Mouse (Mus musculus) intestine, postnatal 0 days (tissue): ENCODE measurements at regions not wholly inside any gene's neighbourhood (a gene's known extent, or its start where the extent isn't known, plus 50 kb on each side); places are given as distances from the start of the nearest gene placed in this dataset.

ENCODE experiments used
- ATAC-seq: fragments of 200-750 bp; cut with Nextera tagmentation; 2 replicates; pipeline ENCODE4 v1.8.0; 2017; ENCODE audit warnings: mild to moderate bottlenecking, moderate TSS enrichment, moderate library complexity
- H3K27ac ChIP-seq: fragments of 300-500 bp; sonication (generic); 2 replicates; pipeline ENCODE4 v1.5.1; 2014; ENCODE audit warnings: mild to moderate bottlenecking, low read depth, low read length, moderate library complexity
- H3K27me3 ChIP-seq: fragments of 300-500 bp; sonication (generic); replicated peaks from 2 replicates; pipeline ENCODE4 v1.6.1; 2014; ENCODE audit warnings: low read length, mixed read lengths; ENCODE audit not compliant: control insufficient read depth, insufficient read depth
- H3K36me3 ChIP-seq: fragments of 300-500 bp; sonication (generic); 2 replicates; pipeline ENCODE4 v1.6.1; 2014; ENCODE audit warnings: mild to moderate bottlenecking, moderate library complexity; ENCODE audit not compliant: control insufficient read depth, insufficient read depth
- H3K4me1 ChIP-seq: fragments of 300-500 bp; sonication (generic); replicated peaks from 2 replicates; pipeline ENCODE4 v1.6.1; 2014; ENCODE audit warnings: antibody characterized with exemption, low read length, mixed read lengths; ENCODE audit not compliant: control insufficient read depth, insufficient read depth
- H3K4me2 ChIP-seq: fragments of 300-500 bp; sonication (generic); replicated peaks from 2 replicates; pipeline ENCODE4 v1.6.1; 2014; ENCODE audit warnings: low read depth, mild to moderate bottlenecking, moderate library complexity
- H3K4me3 ChIP-seq: fragments of 300-500 bp; sonication (generic); 2 replicates; pipeline ENCODE4 v1.5.1; 2014; ENCODE audit warnings: low read depth, low read length
- H3K9ac ChIP-seq: fragments of 300-500 bp; sonication (generic); 2 replicates; pipeline ENCODE4 v1.6.1; 2014; ENCODE audit warnings: mild to moderate bottlenecking, low read depth, low read length
- H3K9me3 ChIP-seq: fragments of 300-500 bp; sonication (generic); 2 replicates; pipeline ENCODE4 v1.6.1; 2016; ENCODE audit warnings: mixed run types; ENCODE audit not compliant: control insufficient read depth
- CTCF ChIP-seq: sonication (generic); IDR thresholded peaks from 2 replicates; pipeline ENCODE4 v1.5.1; 2016; ENCODE audit warnings: low read depth, mild to moderate bottlenecking, control low read depth, antibody characterized with exemption, moderate library complexity
- WGBS: fragments of 180-500 bp; shearing (Covaris S2); extraction: QIAGEN DNeasy Blood & Tissue Kit; methylation state at CpG from one replicate; pipeline ENCODE4 v1.1.7; 2014; 5-methylcytosine and 5-hydroxymethylcytosine counted together

DNA sequence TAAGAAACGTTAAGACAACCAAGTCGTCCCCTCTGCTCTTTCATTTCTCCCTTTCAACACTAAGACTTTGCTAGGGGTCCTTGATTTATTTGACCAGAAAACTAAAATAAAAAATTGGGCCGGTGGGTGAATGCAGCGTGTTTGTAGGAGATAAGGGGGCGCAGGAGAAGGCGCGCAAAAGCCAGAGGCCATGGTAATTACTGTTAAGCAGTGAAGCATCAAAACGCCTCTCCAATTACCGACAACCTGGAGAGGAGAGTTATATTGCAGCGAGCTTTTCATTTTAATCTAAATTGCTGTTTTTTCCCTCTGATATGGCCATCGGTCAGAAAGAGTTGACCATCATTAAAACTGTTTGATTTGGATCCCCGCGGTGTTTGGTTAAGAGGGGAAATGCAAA lies 168.9 kb downstream of the Foxa2 start:
- H3K4me1 ChIP-seq, result no peaks in the 10 kb centered on the region
- WGBS, result 33% methylated on average over 13 of the region's 13 CpGs
- H3K27ac ChIP-seq, result no peak overlapping the region
- H3K4me2 ChIP-seq, result no peak overlapping the region
- no peak overlapping the region for H3K9ac ChIP-seq
- TF ChIP-seq CTCF, result no peak
- no peak for ATAC-seq
- no peaks in the 10 kb centered on the region for H3K36me3 ChIP-seq
- H3K27me3 ChIP-seq, result peaks cover 4% of the 10 kb centered on the region; the same call in 1 of the 2 replicates
- H3K9me3 ChIP-seq, result no peaks in the 10 kb centered on the region
- H3K4me3 ChIP-seq, result no peak overlapping the region

DNA sequence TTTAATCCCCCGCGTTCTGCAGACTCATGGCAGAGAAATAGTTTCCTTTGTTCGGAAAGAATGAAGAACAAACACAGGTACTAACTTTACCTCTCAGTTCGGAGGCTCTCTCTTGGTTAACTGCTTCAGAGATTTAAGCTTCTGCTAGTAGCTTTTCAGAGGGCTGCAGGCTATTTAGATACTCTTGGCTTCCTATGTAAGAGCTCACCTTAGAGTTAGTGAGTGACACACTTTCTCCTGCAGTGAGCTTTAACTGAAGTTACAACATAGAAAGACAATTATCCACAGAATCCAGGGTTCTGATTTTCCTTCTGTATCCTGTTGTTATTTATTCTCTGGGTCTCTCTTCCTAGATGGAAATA lies 169.2 kb downstream of the Foxa2 start:
- Histone ChIP-seq H3K27ac (no peak overlapping the region), H3K4me2 (peak overlapping the region; percentile 65), H3K27me3 (peaks cover 4% of the 10 kb centered on the region; the same call in 1 of the 2 replicates), H3K9me3 (no peaks in the 10 kb centered on the region), H3K4me1 (no peaks in the 10 kb centered on the region), H3K4me3 (peak overlapping the region; percentile 38; the same call in 1 of the 2 replicates), H3K36me3 (no peaks in the 10 kb centered on the region), H3K9ac (no peak overlapping the region)
- ATAC-seq, result no peak
- WGBS, result 13% methylated on average over 4 of the region's 4 CpGs
- TF ChIP-seq CTCF, result no peak

DNA sequence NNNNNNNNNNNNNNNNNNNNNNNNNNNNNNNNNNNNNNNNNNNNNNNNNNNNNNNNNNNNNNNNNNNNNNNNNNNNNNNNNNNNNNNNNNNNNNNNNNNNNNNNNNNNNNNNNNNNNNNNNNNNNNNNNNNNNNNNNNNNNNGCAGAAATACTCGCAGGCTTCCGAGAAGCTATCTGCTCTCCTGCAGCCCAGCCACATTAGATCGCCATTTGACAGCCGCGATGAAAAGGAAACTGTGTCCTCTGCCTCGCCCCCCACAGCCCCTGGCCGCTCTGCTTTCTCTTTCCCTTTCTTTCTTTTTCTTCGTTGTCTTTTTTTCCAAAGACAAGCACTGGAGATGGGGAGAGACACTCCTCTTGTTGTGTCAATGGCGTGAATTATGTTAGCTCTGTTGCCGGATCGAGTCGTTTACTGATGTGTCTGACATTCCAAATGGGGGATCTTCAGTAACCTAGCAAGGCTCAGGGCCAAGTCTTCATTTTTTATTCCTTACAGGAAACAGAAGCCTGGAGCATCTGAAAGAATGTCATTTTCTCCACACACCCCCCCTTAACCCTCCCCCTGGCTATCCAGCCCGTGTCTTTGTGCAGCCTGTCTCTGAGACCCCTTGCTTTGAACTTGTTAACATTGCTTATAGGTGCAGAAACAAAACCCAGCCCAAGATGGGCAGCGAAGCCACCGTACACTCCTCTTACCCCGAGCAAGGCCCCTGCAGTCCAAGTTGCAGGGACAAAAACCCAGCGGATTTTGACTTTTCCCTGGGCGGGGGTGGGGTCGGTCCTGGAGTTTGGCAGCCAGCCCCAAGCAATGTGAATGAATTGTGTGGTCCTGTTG lies 169.8 kb downstream of the Foxa2 start:
- ATAC-seq, result no peak
- no peaks in the 10 kb centered on the region for H3K4me1 ChIP-seq
- H3K4me3 ChIP-seq, result peak overlapping the region; percentile 38
- H3K36me3 ChIP-seq, result no peaks in the 10 kb centered on the region
- H3K9ac ChIP-seq, result no peak overlapping the region; the same call in 1 of the 2 replicates
- WGBS, result 3% methylated on average over 19 of the region's 19 CpGs
- peak overlapping the region; percentile 65 for H3K4me2 ChIP-seq
- peaks cover 4% of the 10 kb centered on the region; the same call in 1 of the 2 replicates for H3K27me3 ChIP-seq
- H3K9me3 ChIP-seq, result no peaks in the 10 kb centered on the region
- H3K27ac ChIP-seq, result no peak overlapping the region
- TF ChIP-seq CTCF, result no peak

DNA sequence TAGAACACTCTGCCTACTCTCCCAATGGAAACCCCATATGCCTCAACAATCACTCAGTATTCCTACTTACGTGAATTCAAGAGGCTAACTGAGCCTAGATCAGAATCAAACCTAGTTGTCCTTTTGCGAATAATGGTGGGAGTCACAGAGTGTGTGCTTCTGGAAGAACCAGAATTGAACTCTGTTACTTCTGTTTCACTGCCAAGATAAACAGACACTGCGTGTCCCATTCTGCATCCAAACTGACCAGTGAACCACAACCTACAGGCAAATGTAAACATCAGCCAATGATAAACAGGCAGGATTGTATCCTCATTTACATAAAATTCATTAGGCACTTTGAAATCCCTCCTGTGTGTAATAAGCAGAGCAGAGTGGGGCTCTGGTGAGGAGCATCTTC lies 173.8 kb downstream of the Foxa2 start:
- no peak overlapping the region for H3K4me3 ChIP-seq
- no peak overlapping the region for H3K9ac ChIP-seq
- H3K4me1 ChIP-seq, result no peaks in the 10 kb centered on the region
- H3K36me3 ChIP-seq, result no peaks in the 10 kb centered on the region
- TF ChIP-seq CTCF, result no peak
- no peak overlapping the region for H3K27ac ChIP-seq
- no peaks in the 10 kb centered on the region; the same call in 1 of the 2 replicates for H3K27me3 ChIP-seq
- H3K9me3 ChIP-seq, result no peaks in the 10 kb centered on the region
- WGBS, result 76% methylated on average over 3 of the region's 3 CpGs
- H3K4me2 ChIP-seq, result no peak overlapping the region
- no peak for ATAC-seq

DNA sequence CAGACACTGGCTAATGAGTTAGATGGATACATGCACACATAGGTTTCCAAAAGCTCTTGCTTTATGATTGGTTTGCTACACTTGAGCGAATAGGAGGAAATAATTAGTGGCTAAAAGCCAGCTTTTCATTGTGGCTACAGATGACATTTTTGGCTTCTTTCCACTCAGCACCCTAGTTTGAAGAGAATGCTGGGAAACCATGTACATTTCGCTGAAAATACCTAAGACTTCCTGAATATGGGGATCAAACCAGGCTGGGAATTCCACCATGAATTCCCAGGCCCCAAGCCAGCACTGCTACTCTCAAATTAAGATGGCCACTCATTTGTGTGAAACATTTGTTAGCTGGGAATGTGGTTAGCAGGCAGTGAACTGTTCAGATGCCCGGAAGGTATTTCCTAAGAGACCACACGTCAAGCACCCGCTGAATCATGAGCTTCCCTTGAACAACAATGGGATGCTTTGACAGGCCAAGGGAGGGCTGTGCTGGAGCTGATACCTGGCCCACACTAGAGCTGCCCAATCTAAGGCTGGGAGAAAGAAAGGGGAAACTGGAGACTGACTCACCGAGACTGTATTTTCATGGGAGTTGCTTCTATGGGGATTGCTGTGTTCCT lies 195.5 kb downstream of the Foxa2 start:
- Histone ChIP-seq H3K4me2 (no peak overlapping the region), H3K9me3 (no peaks in the 10 kb centered on the region), H3K36me3 (no peaks in the 10 kb centered on the region), H3K4me1 (no peaks in the 10 kb centered on the region), H3K27ac (no peak overlapping the region), H3K9ac (no peak overlapping the region), H3K4me3 (no peak overlapping the region), H3K27me3 (no peaks in the 10 kb centered on the region)
- ATAC-seq, result no peak
- TF ChIP-seq CTCF, result no peak
- 80% methylated on average over 6 of the region's 6 CpGs for WGBS

DNA sequence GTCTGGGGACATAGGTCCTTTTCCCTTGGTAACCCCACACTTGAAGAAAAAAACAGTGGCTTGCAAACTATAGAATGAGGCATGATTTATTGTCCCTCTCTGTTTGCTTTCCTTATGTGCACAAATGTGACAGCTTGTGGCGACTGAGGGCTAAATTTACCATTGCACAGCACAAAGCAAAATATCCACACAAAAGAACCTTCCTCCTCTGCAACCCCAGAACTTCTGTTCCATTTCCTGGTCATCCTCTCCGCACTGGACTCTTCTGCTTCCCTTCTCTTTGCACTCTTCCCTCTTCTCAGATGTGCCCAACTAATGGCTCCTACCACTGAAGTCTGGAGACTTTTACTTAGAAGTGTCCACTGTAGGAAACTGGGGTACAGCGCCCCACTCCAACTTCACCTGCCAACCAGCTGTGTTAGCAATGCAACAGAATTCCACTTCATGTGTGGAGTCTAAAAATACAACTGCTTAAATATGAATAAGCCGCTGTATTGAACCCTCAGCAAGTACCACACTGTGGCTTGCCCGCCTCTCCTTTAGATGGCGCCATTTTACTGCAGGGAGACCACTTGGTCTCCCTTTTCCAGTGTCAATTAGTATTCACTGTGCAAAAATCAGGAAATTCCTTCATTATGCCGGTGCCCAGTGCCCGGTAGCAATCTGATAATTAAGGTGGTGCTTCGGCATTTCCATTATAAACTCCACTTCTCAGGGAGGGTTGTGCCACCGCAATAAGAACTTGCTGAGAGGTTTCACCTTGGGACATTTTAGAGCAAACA lies 199.6 kb downstream of the Foxa2 start:
- WGBS, result 20% methylated on average over 10 of the region's 10 CpGs
- no peak overlapping the region for H3K4me2 ChIP-seq

More for the DNA sequence above, 199.6 kb downstream of the Foxa2 start:
- Histone ChIP-seq H3K4me1 (no peaks in the 10 kb centered on the region), H3K36me3 (no peaks in the 10 kb centered on the region), H3K4me3 (no peak overlapping the region), H3K9me3 (no peaks in the 10 kb centered on the region), H3K27me3 (no peaks in the 10 kb centered on the region), H3K9ac (no peak overlapping the region), H3K27ac (no peak overlapping the region)
- no peak for ATAC-seq
- TF ChIP-seq CTCF, result peak; percentile 79
